ENCODE assay signal across 8 mouse cellular contexts in the genomic region with DNA sequence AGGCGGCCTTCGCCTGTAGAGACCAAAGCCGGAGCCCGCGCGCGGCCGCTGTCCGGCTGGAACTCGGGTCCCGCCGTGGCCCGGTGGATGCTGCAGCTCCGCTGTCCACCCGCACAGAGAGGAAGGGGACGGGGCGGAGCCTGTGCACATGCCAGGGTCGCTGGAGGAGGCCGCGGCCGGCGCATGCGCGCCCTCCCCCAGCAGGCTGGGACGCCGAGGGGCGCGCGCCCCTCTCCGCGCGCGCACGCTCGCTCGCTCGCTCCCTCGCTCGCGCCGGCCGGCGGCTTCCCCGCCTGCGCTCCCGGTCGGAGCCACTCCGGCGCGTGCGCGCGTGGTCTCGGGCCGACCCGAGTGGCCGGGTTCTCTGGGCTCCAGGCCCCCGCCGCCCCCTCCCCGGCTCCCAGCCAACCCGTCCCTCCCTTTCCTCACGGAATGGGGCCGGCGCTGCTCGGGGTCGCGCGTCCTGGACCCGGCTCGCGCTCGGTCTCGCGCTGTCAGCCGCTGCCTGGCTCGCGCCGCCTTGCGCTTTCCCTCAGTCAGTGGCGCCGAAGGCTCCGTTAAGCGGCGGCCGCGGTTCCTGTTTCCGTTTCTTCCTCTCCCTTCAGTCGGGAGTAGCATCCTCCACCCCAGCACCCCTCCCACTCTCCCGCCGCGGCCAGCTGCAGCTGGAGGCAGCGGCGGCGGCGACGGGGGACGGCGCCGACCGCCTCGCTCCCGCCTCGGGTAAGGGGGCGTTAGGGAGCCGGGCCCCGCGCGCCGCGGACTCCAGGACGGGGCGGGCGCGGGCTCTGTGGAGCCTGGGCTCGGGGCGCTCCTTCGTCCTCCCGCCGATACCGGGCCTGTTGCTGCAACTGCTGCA. TPM values are rescaled to one million over a fixed set of nuclear protein-coding genes. Genes with fewer than 3 reads are reported as not detected.
DNase-seq lines count a peak whose midpoint lies in the region; ATAC-seq lines count a peak whose summit lies in the region.

No protein-coding gene starts in this region.

- ATAC-seq in hindbrain, embryonic 16.5 days = peak; percentile 97

- H3K4me1 ChIP-seq in hindbrain, embryonic 16.5 days (ENCODE audit: control insufficient read depth, insufficient read depth, low read depth, low read length) = peaks cover 7% of the 10 kb centered on the region; the same call in 1 of the 2 replicates

- H3K4me3 ChIP-seq in hindbrain, embryonic 16.5 days (ENCODE audit: low read length) = peak overlapping the region; percentile 93

- peak overlapping the region; percentile 84 for H3K4me2 ChIP-seq in hindbrain, embryonic 16.5 days (ENCODE audit: low read length)

- peak overlapping the region; percentile 98 for H3K27ac ChIP-seq in hindbrain, embryonic 16.5 days (ENCODE audit: low read depth, low read length)

- H3K9ac ChIP-seq in hindbrain, embryonic 16.5 days (ENCODE audit: low read depth, low read length) = peak overlapping the region; percentile 98

- H3K9me3 ChIP-seq in hindbrain, embryonic 16.5 days (ENCODE audit: control insufficient read depth, low read length) = no peaks in the 10 kb centered on the region

- no peaks in the 10 kb centered on the region for H3K27me3 ChIP-seq in hindbrain, embryonic 16.5 days (replicated peaks; ENCODE audit: control insufficient read depth, insufficient read depth, low read length)

- H3K36me3 ChIP-seq in hindbrain, embryonic 16.5 days (ENCODE audit: control insufficient read depth, insufficient read depth, low read length) = no peaks in the 10 kb centered on the region

- WGBS in hindbrain, embryonic 16.5 days = under 1% methylated on average over 58 of the region's 120 CpGs

- peak; percentile 67 for DNase-seq in WW6 (ENCODE audit: low read depth, low spot score)
- DNase-seq in cerebellum, postnatal 36 days = peak; percentile 95 to 97
- peak; percentile 91 for DNase-seq in gastrocnemius, adult 18-20 months (ENCODE audit: low spot score)
- DNase-seq in left cerebral cortex, adult 11 months (ENCODE audit: low spot score) = peak; percentile 84
- DNase-seq in lung, postnatal 36 days = peak; percentile 95
- DNase-seq in retina, embryonic 14.5 days (ENCODE audit: low spot score) = peak; percentile 94
- peak; percentile 91 to 95 for DNase-seq in thymus, postnatal 36 days

RNA-seq across cellular contexts. Expression of a gene that starts 0.8 kb away (rescaled TPM):
- total RNA-seq in gastrocnemius, adult 18-20 months (2021) = 10 to 100 TPM; 18.4 to 19.9 TPM
- polyA plus RNA-seq in hindbrain, embryonic 16.5 days (2015; fragmentation: Nextera tagmentation; extraction: Ambion mirVana) = 62.2 and 64.6 TPM in 2 replicates

Comparison
In these comparisons a context has a peak if more than half of its experiments do, and no peak if none do; other contexts are left out.
1. Peak in every context shown above with its lines: DNase-seq, ATAC-seq, H3K4me3 ChIP-seq and H3K27ac ChIP-seq.